Mouse (Mus musculus): ENCODE measurements around the gene Snd1. TPM values are rescaled to one million over a fixed set of nuclear protein-coding genes. Genes with fewer than 3 reads are reported as not detected.

Snd1 gene
- total RNA-seq, 2 experiments from 2014 or later = 45.0 to 49.8 TPM

DNA sequence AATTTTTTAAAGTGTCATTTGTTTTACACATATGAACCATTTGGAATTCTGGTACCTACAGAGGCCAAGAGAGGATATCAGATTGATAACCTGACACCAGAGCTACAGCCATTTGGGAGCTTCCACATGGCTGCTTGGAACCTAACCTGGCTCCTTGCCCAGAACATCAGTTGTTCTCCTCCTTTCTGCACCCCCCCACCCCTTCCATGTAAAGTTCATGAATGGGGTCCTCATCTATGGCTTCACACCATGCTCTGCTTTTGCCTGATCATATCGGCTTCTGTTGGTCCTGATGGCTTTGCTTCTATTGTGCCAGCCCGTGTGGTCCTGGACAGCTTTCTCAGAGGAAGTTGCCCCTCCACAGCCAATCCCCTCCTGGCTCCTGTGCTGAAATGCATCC, 156.0 kb downstream of the Snd1 start:
- no peak for DNase-seq (ENCODE audit: low spot score)

DNA sequence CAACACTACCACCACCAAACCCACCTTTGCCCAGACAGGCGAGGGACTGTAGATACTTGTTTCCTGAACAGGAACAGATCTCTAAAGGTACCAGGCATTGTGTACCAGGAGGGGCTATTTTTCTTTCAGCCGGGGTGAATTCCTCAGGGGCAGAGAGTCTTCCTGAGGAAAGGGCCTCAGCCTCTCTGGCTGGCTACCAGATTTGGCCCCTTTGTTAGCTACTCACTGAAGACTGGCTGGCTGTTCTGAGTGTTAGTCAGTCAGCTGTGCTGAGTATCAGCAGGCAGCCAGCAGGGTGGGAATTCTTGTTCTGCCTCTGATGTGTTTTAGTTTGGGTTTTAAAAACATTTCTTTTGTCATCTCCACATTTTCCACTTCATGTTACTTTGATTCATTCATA, 158.2 kb downstream of the Snd1 start:
- no peak for DNase-seq (ENCODE audit: low spot score)

DNA sequence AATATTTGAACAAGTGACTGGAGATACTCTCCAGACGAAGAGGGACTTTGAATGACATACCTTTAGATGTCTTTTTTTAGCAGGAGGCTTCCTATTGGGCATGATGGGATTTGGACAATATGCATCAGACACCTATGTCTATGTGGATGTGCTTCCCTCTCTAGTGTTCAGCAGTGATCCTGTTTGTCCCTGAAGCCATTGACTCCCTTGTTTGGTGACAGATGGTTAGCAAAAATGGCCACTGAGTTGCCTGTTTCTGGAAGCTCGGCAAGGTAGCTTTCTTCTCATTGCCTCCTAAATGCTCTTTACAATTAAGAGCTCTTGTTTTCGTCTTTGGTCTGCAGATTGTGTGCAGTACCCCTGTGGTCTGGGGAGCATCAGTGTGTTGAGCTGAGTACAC, 158.7 kb downstream of the Snd1 start:
- no peak for DNase-seq (ENCODE audit: low spot score)

DNA sequence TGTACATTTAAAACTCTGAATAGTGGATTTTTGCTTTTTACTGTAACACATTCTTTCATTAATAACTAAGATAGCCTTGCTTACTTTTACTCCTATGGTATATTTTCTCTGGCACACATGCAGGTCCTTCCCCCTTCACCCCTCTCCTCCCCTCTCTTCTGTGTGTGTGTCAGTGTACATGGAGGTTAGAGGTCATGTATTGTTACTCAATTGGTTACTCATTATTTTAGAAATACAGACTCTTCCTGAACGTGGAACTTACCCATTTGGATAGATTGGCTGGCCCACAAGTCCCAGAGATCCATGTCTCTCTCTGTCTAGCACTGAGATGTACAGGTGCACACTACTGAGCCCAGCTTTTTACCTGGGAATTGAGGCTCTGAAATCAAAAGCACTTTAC, 160.2 kb downstream of the Snd1 start:
- no peak for DNase-seq (ENCODE audit: low spot score)

DNA sequence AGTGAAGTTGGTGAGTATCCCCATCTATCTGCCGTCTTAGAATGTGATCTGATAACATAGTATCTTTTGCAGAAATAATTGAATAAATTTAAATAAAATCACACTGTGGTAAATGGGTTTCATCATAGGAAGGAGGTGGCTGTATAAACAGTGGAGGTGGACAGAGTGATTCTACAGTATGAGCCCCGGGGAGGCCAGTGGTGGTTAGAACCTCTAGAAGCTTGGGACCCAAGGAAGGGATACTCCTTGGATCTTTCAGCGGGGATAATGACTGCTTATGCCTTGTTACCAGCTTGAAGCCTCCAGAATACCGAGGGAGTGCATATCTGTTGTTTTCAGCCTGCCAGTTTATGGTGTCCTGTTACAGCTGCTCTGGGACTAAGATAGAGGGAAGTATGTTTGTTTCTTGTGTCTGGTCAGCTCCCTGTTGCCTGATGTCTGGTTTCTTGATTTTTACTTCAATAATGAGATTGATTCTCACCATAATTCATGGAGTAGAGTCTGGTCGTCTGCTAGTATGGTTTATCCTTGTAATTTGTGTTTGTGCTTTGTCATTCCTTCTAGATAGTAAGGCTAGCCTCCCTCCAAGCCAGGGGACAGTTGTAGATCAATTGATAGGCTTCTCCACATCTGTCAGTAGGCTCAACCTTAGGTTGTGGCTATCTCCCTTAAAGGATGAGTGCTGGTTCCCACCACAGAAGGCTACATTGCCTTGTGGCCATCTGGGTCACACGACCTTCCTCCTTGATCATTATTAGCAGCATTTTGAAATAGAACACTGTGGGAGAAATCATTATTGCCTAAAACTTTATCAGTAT, 160.8 kb downstream of the Snd1 start:
- no peak for DNase-seq (ENCODE audit: low spot score)

DNA sequence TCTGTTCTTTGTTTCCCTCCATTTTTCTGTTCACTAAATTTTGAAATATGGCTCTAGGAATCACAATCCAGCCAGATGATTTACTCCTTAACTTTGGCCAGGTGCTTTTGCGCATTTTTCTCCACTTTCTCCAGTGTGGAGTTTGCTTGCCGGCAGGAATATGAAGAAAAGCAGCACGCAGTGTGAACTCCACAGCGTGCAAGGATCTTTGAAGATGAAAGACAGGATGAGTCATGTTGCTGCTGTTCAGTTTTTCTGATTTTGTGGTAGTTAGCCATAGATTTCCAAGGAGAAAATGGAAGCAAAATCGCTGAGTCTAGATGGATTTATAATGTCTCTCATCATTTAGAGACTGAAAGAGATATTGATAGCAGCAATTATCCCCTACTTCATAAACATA, 165.1 kb downstream of the Snd1 start:
- no peak for DNase-seq (ENCODE audit: low spot score)

DNA sequence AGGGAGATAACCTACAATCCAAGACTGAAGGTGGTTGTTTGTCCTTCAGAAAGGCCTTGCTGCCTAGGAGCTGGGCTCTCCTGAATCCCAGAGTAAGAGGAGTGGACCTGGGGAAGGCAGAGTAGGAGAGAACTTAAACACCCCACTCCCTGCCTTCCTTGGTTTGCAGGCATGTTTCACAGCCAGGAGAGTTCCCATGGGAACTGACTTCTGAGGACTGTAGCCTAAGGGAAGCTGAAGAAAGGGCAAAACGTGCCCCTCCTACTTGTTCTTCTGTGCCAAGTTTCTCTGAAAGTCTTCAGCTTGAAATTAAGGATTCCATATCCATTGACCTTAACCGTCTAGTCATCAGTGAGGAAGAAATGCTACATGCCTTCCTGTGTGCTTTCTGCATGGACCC, 168.0 kb downstream of the Snd1 start:
- no peak for DNase-seq (ENCODE audit: low spot score)

DNA sequence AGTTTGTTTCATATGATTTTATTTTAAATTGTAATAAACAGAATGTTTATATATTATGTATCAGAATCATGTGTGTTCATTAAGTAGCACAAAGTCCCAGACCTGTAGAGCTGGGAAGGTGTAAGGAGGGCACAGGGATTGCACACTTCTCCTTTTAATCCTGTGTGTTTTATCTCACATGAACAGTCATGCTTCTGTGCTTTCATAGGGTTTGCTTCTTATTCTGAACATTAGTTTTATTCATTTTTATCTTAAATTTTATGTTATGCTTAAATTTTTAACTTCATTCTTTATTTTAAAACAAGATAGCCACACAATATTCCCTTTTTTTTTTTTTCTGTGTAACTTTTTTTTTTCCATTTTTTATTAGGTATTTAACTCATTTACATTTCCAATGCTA, 170.3 kb downstream of the Snd1 start:
- no peak for DNase-seq (ENCODE audit: low spot score)

DNA sequence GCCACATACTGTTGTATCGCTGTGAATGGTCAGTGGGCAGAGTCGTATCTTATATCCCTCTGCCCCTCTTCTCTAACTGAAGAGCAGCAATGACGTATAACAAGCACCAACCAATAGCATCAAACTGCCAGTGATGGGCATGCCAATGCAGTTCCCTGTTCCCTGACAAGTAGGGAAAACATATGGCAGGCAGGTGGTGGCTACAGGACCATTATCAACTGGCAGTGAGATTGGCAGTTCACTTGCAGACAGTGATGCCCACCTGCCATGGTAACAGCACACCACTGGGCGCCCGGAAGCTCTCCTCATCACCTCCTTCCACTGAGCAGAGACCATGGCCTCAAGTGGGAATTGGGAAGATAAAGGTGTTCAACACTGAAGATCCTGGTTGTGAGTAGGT, 181.6 kb downstream of the Snd1 start:
- no peak for DNase-seq (ENCODE audit: low spot score)

DNA sequence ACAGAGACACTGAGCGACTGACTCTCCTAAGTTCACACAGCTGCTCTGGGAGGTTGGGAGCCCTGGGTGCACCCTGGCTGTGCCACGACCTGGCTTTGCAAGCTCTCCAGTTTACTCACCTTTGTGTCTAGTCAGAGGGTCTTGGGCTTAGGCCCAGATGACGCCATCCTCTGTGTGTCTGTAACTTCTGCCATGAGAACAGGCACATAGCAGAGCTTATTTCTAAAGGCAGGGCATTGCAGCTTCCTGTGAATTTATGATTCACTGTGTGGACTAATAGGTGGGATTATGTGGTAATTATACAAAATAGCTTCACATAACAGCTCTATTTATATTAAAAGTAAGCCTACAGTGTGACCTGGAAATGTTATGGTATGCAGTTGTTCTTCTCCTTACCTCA, 188.1 kb downstream of the Snd1 start:
- no peak for DNase-seq (ENCODE audit: low spot score)

DNA sequence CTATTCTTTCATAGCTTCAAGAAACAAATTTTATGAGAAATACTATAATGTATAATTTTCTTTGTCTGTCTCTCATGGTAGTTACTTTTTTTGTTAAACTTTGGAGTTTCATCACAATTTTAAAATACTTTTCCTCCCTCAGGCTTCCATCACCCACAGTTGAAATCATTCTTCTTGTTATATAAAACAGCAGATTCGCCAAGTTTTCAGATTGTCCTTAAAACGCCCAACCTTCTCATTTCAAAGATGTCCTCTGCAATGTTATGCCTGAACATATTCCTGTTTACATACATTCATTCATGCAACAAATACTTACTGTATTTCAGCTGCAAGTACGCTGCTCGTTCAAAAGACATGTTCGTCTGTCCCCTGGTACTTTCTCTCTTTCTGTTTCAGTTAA, 188.7 kb downstream of the Snd1 start:
- no peak for DNase-seq (ENCODE audit: low spot score)

DNA sequence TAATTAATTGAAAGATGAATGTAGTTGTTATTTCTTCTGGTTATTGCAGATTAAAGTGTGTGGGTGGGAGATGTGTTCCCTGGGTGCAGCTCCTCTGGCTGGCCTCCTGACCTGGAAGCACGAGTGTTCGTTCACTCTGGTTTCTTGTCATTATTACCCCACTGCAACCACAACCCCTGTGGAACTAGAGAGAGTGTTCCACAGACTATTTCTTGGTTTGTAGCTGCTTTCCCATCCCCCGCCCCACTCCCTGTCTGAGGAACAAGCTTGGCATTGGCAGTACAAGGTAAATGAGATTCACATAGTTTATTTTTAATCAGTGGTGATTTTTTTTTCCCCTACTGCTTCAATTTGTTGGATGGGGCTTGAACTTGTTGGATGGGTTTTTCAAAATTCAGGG, 189.8 kb downstream of the Snd1 start:
- DNase-seq (ENCODE audit: low spot score) = no peak

DNA sequence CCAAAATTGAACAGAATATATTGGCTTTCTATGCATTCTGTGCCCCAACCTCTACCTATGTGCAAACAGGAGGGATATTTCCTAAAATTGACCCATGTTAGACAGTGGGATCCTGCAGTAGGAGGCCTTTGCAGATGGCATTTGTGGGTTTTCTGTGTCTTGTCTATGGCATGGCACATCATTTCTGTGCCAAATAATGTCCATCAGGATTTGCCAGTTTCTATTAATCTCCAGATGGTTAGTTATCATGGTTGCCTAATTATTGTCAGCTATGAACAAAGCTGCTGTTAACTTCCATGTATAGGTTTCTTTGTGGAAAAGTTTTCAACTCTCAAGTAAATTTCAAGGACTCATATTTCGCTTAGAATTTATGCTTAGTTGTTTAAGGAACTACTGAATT, 192.6 kb downstream of the Snd1 start:
- no peak for DNase-seq (ENCODE audit: low spot score)

DNA sequence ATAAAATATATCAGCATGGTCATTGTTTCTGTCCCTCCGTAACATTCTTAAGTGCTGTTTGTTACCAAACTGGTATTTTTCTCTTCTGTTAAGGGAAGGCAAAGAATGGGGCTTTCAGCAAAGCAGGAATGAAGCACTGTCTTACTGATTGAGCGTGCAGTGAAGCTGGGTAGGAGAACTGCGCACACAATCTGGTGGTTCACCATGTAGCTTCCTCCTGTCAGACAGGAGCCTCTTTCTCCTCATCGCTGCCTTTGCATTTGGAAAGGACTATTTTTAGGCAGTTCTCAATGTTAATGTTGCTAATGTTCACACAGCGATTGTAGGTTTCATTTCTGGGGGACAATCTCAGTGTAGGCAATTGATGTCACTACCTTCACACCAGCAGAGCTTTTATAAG, 194.3 kb downstream of the Snd1 start:
- DNase-seq (ENCODE audit: low spot score) = no peak

DNA sequence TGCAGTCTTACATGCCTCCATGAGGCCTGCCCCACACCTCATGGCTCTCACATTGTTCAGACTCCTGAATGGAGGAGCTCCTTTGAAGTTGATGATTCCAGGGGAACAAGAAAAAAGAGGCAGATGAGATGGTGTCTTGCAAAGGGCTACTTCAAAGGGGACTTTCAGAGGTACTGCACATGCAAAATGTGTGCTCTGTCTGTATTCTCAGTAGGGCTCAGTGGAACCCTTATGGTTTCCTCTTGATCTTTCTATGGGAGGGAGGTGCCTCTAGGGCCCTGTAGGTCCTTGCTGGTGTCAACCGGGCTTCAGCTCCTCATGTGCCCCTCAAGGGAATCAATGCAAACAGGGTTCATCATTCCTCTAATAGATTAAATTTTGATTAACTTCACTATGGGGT, 197.4 kb downstream of the Snd1 start:
- no peak for DNase-seq (ENCODE audit: low spot score)

DNA sequence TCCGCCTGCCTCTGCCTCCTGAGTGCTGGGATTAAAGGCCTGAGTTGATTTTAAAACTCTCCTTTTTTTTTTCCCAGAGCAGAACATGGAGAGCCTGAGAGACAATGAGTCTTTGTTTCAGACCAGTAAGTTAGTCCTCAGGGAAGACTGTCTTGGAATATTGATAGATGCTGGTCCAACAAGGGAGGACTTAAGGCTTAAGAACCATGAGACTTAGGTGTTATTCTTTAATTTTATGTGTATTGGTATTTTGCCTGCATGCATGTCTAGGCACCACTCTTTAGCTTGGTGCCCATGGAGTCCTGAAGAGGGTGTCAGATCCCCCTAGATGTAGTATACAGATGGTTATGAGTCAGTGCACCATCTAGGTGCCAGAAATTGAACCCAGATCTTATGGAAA, 199.7 kb downstream of the Snd1 start:
- DNase-seq (ENCODE audit: low spot score) = no peak

DNA sequence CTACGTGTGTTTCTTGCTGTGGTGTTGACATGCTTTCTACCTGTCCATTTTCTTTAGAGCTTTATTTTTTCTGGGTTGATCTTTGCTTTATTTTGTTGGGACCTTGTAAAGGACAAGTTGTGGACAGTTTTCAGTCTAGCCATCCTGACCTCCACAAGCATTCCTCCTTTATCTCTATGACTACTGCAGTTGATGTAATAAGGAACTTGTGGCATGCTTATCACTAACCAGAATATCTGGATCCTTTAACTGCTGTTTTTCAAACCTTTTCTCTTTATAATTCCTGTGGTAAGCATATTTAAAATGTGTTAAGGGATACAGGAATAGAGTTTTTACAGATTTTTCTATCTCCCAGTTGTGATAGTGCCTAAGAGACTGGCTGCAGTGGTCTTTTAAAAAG, 204.0 kb downstream of the Snd1 start:
- no peak for DNase-seq (ENCODE audit: low spot score)

DNA sequence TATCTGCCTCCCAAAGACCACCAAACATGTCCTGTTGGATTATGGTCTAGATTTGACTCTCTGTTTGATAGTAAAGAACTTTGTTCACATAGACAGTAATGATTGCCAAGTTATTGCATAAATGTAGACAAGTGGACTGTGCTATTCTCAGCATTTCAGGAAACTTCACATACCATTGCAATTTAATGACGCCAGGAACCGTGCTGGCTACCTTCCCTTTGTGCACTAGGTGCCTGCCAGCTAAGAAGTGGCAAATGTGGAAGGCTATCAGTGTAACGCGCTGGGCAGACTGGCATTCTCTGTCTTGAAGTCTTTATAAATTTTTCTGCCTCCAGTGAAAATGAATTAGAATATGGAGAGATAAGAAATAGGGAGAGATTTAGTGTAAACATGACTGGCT, 205.6 kb downstream of the Snd1 start:
- no peak for DNase-seq (ENCODE audit: low spot score)

DNA sequence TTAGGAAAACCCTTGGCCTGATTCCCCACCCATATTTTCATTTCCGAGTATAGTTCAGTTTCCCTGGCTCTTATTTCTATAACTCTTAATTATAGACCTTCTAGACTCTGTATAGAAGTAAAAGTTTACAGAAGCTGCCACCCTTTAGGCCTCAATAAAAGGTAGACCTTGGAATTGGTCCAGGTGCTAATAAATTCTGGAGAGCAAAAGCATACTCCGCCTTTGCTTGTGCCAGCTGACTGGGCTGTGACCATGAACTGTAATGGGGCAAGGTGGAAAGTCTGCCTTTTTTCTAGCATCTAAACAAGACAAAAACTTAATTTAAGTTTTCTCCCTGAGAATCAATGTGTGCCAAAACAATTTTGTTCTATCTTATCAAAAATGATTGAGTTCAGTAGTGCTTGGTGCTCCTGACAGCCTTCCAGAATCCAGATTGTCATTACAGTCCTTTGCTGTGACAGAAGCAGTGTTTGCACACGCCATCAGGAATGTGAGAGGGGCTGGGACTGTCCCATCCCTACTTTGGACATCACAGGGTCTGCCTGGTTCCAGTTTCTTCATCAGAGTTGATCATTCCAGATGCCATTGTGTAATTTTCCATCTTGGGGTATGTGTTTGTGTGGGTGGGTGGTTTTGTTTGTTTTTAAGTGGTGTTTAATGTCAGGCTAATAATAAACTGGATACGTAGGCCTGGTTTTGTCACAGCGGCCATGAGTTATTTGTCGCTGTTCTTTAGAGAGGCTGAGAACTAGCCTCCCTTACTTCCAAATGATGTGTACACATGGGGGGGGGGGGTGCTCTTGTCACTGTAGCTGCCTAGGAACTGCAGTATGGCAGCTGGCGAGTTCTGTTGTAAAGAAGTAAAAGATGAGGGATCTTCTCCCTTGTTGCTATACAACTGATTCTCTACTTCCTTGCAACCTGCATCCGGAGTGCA, 206.8 kb downstream of the Snd1 start:
- DNase-seq (ENCODE audit: low spot score) = no peak

DNA sequence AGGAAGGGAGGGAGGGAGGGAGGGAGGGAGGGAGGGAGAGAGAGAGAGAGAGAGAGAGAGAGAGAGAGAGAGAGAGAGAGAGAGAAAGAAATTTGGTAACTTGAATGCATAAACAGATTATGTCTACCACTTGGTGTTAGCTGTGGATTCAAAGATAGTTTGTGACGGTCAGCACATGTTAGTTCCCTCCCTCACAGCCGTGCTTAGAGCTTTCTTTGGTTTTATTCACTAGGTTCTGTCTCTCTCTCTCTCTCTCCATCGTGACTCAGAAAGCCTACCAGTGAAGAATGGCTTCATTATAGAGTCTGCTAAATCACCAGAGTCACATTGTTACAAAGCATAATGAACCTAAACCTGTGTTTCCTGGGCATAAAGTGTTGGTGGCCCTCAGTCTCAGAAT, 210.1 kb downstream of the Snd1 start:
- no peak for DNase-seq (ENCODE audit: low spot score)

DNA sequence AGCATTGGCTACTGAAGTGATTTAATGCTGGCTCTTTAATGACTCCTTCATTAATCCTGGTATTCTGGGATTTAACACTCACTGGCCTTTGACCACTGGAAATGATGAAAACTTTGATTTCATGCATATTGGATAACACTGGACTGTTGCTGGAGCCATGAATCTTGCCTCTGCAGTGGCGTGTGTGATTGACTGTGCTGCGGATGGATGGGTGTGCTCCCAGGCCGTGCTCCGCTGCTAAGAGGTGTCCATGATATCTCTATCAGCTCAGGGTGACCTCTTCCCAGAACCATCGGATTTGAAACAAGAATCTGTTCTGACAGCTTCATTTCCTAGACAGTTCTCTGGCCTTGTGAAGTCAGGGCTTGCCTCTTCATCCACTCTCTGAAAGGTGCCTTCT, 210.8 kb downstream of the Snd1 start:
- DNase-seq (ENCODE audit: low spot score) = no peak

DNA sequence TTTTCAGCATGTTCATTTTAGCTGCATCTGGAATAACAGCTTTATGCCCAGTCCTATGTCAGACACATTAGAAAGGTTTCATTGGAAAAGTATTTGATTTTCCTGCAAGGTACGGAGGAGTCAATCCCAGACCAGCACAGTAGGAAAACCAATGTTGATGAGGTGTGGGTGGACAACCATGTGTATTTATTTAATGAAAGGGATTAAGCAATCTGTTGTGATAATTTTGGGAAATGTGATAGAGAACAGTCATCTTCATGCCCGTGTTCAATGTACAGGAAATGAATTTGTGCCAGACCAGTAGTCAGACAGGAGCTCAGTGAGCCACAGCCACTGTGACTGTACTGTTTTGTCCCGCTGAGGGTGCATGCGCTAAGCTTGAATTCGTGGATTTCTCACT, 212.8 kb downstream of the Snd1 start:
- DNase-seq (ENCODE audit: low spot score) = no peak

DNA sequence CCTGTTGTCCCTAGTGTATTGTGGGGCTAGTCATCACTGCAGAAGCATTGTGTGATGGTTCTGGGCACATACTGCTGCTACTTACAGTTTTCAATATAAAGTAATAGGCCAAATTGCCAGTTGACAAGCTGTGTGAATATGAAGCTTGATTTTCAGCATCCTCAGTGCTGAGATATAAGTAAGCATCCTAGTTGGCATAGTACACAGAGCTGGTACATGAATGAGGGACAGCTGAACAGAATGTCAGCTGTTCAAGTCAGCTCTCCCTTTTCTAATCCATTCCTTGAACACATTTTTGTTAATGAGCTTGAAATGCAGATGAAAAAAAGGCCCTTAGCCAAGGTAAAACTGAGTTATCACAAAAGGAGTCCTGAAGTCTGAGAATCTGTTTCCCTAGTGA, 217.7 kb downstream of the Snd1 start:
- no peak for DNase-seq (ENCODE audit: low spot score)
